Mouse (Mus musculus) intestine, embryonic 16.5 days (tissue): ENCODE data around the gene Stard10. TPM values are rescaled to one million over a fixed set of nuclear protein-coding genes. Genes with fewer than 3 reads are reported as not detected.
A peak's percentile ranks its signal among the peaks of the same experiment; 100 is the strongest.

Source experiments
- ATAC-seq: fragments of 200-750 bp; cut with Nextera tagmentation; 2 replicates; pipeline ENCODE4 v1.8.0; 2017; ENCODE audit warnings: moderate TSS enrichment, moderate library complexity
- H3K27ac ChIP-seq: fragments of 300-500 bp; sonication (generic); 2 replicates; pipeline ENCODE4 v1.5.1; 2014; ENCODE audit warnings: mild to moderate bottlenecking, low read length
- H3K27me3 ChIP-seq: fragments of 300-500 bp; sonication (generic); replicated peaks from 2 replicates; pipeline ENCODE4 v1.6.1; 2014; ENCODE audit warnings: low read length, control low read depth, mixed read lengths; ENCODE audit not compliant: control insufficient read depth, insufficient read depth
- H3K36me3 ChIP-seq: fragments of 300-500 bp; sonication (generic); 2 replicates; pipeline ENCODE4 v1.6.1; 2014; ENCODE audit warnings: low read length, control low read depth; ENCODE audit not compliant: control insufficient read depth, insufficient read depth
- H3K4me1 ChIP-seq: fragments of 300-500 bp; sonication (generic); 2 replicates; pipeline ENCODE4 v1.6.1; 2014; ENCODE audit warnings: low read length, control low read depth, mixed read lengths; ENCODE audit not compliant: control insufficient read depth, insufficient read depth
- H3K4me2 ChIP-seq: fragments of 300-500 bp; sonication (generic); 2 replicates; pipeline ENCODE4 v1.6.1; 2014; ENCODE audit warnings: low read depth, low read length, control low read depth
- H3K4me3 ChIP-seq: fragments of 300-500 bp; sonication (generic); 2 replicates; pipeline ENCODE4 v1.5.1; 2014; ENCODE audit warnings: mild to moderate bottlenecking, low read length
- H3K9ac ChIP-seq: fragments of 300-500 bp; sonication (generic); 2 replicates; pipeline ENCODE4 v1.6.1; 2014; ENCODE audit warnings: low read depth, low read length
- H3K9me3 ChIP-seq: fragments of 300-500 bp; sonication (generic); 2 replicates; pipeline ENCODE4 v1.6.1; 2016; ENCODE audit warnings: low read length, control low read depth; ENCODE audit not compliant: control insufficient read depth
- WGBS: fragments of 180-500 bp; shearing (Covaris S2); extraction: QIAGEN DNeasy Blood & Tissue Kit; methylation state at CpG from one replicate; pipeline ENCODE4 v1.1.7; 2014; 5-methylcytosine and 5-hydroxymethylcytosine counted together
- polyA plus RNA-seq: library from polyadenylated mRNA; unstranded; fragments of >200 nt; fragmentation: Nextera tagmentation; extraction: Ambion mirVana; gene quantifications from 2 replicates; pipeline ENCODE4 v1.2.1, GENCODE M21; 2015

Gene Stard10
- polyA plus RNA-seq, 1 experiment from 2014 or later: 106 TPM

- peak overlapping the region; percentile 23; the same call in 1 of the 2 replicates for H3K27ac ChIP-seq
- peak overlapping the region; percentile 40 for H3K4me3 ChIP-seq
- peak overlapping the region; percentile 75 for H3K4me2 ChIP-seq
- WGBS: 27% methylated on average over 8 of the region's 8 CpGs
- H3K9ac ChIP-seq: peak overlapping the region; percentile 66
- no peaks in the 10 kb centered on the region for H3K9me3 ChIP-seq
- H3K27me3 ChIP-seq: no peaks in the 10 kb centered on the region
- peaks cover 3% of the 10 kb centered on the region; the same call in 1 of the 2 replicates for H3K36me3 ChIP-seq
- H3K4me1 ChIP-seq: peaks cover 26% of the 10 kb centered on the region
- ATAC-seq: no peak
Measured at GRCm38 (mm10) chr7:101297023-101297405, 19.9 kb upstream of the Stard10 start.

- no peak for ATAC-seq
- WGBS: 79% methylated on average over 3 of the region's 3 CpGs
- no peaks in the 10 kb centered on the region; the same call in 1 of the 2 replicates for H3K36me3 ChIP-seq
- H3K4me1 ChIP-seq: peaks cover 32% of the 10 kb centered on the region
- H3K4me2 ChIP-seq: no peak overlapping the region
- no peaks in the 10 kb centered on the region for H3K27me3 ChIP-seq
- no peak overlapping the region for H3K4me3 ChIP-seq
- H3K9me3 ChIP-seq: no peaks in the 10 kb centered on the region
- H3K27ac ChIP-seq: no peak overlapping the region
- H3K9ac ChIP-seq: no peak overlapping the region
Measured at GRCm38 (mm10) chr7:101298375-101298774, 18.5 kb upstream of the Stard10 start.

GRCm38 (mm10) chr7:101301361-101301880 is 15.5 kb upstream of the Stard10 start:
- no peaks in the 10 kb centered on the region for H3K27me3 ChIP-seq
- peak overlapping the region; percentile 77 for H3K4me3 ChIP-seq
- H3K27ac ChIP-seq: peak overlapping the region; percentile 55
- no peaks in the 10 kb centered on the region for H3K9me3 ChIP-seq
- H3K36me3 ChIP-seq: no peaks in the 10 kb centered on the region
- H3K4me1 ChIP-seq: peaks cover 28% of the 10 kb centered on the region
- H3K4me2 ChIP-seq: peak overlapping the region; percentile 75
- peak; percentile 44 for ATAC-seq
- H3K9ac ChIP-seq: peak overlapping the region; percentile 79
- under 1% methylated on average over 30 of the region's 30 CpGs for WGBS

- WGBS: under 1% methylated on average over 38 of the region's 39 CpGs
- no peaks in the 10 kb centered on the region for H3K9me3 ChIP-seq
- peak within 1 kb of the TSS; percentile 77 for H3K4me3 ChIP-seq
- H3K4me1 ChIP-seq: peaks cover 22% of the 10 kb centered on the region
- H3K27me3 ChIP-seq: no peaks in the 10 kb centered on the region
- peak; percentile 95 for ATAC-seq
- peak within 1 kb of the TSS; percentile 75 for H3K4me2 ChIP-seq
- peak within 1 kb of the TSS; percentile 55 for H3K27ac ChIP-seq
- peak within 1 kb of the TSS; percentile 79 for H3K9ac ChIP-seq
- H3K36me3 ChIP-seq: no peaks in the 10 kb centered on the region
Measured at GRCm38 (mm10) chr7:101301881-101302456, 14.9 kb upstream of the Stard10 start, which contains the start of gene Atg16l2. TSS of gene Atg16l2 (minus strand) at chr7:101302251.

GRCm38 (mm10) chr7:101302691-101303090 is 14.2 kb upstream of the Stard10 start:
- Histone ChIP-seq H3K36me3 (no peaks in the 10 kb centered on the region), H3K4me2 (peak overlapping the region; percentile 75), H3K9me3 (no peaks in the 10 kb centered on the region), H3K4me3 (peak overlapping the region; percentile 77), H3K27me3 (no peaks in the 10 kb centered on the region), H3K9ac (peak overlapping the region; percentile 79; the same call in 1 of the 2 replicates), H3K27ac (peak overlapping the region; percentile 43), H3K4me1 (peaks cover 18% of the 10 kb centered on the region)
- WGBS: 29% methylated on average over 7 of the region's 7 CpGs
- no peak for ATAC-seq

- Histone ChIP-seq H3K4me2 (no peak overlapping the region), H3K36me3 (no peaks in the 10 kb centered on the region), H3K4me3 (no peak overlapping the region), H3K9ac (no peak overlapping the region), H3K4me1 (peaks cover 6% of the 10 kb centered on the region), H3K9me3 (no peaks in the 10 kb centered on the region), H3K27me3 (no peaks in the 10 kb centered on the region), H3K27ac (no peak overlapping the region)
- 39% methylated on average over 2 of the region's 2 CpGs for WGBS
- no peak for ATAC-seq
Measured at GRCm38 (mm10) chr7:101306841-101307240, 10.0 kb upstream of the Stard10 start.

- Histone ChIP-seq H3K4me1 (no peaks in the 10 kb centered on the region), H3K4me2 (peak overlapping the region; percentile 47), H3K4me3 (peak overlapping the region; percentile 69), H3K9ac (peak overlapping the region; percentile 84; the same call in 1 of the 2 replicates), H3K27ac (peak overlapping the region; percentile 98; the same call in 1 of the 2 replicates), H3K36me3 (no peaks in the 10 kb centered on the region), H3K27me3 (no peaks in the 10 kb centered on the region), H3K9me3 (no peaks in the 10 kb centered on the region)
- 41% methylated on average over 5 of the region's 5 CpGs for WGBS
- ATAC-seq: no peak
Measured at GRCm38 (mm10) chr7:101309985-101310326, 6.9 kb upstream of the Stard10 start.

GRCm38 (mm10) chr7:101310327-101311028 is 6.4 kb upstream of the Stard10 start:
- H3K4me1 ChIP-seq: peaks cover under 1% of the 10 kb centered on the region; the same call in 1 of the 2 replicates
- H3K9ac ChIP-seq: peak overlapping the region; percentile 84
- no peaks in the 10 kb centered on the region for H3K27me3 ChIP-seq
- peak overlapping the region; percentile 98 for H3K27ac ChIP-seq
- H3K36me3 ChIP-seq: no peaks in the 10 kb centered on the region
- H3K4me3 ChIP-seq: peak overlapping the region; percentile 69
- H3K9me3 ChIP-seq: no peaks in the 10 kb centered on the region
- peak; percentile 96 for ATAC-seq
- WGBS: 1% methylated on average over 43 of the region's 43 CpGs
- peak overlapping the region; percentile 47 for H3K4me2 ChIP-seq

- 28% methylated on average over 2 of the region's 2 CpGs for WGBS
- ATAC-seq: no peak
- peak overlapping the region; percentile 84; the same call in 1 of the 2 replicates for H3K9ac ChIP-seq
- no peaks in the 10 kb centered on the region for H3K9me3 ChIP-seq
- 0 out of 2 replicates have a peak overlapping the region, but pooled peaks have one; percentile 69 for H3K4me3 ChIP-seq
- no peaks in the 10 kb centered on the region for H3K27me3 ChIP-seq
- H3K4me1 ChIP-seq: peaks cover 6% of the 10 kb centered on the region
- peak overlapping the region; percentile 47 for H3K4me2 ChIP-seq
- no peaks in the 10 kb centered on the region for H3K36me3 ChIP-seq
- H3K27ac ChIP-seq: no peak overlapping the region
Measured at GRCm38 (mm10) chr7:101311061-101311460, 5.8 kb upstream of the Stard10 start.
